Mouse (Mus musculus): ENCODE data around the gene Apeh. TPM values are rescaled to one million over a fixed set of nuclear protein-coding genes. Genes with fewer than 3 reads are reported as not detected.

Gene Apeh
- polyA plus RNA-seq (2015; fragmentation: Illumina TruSeq; extraction: RNeasy Lipid Tissue Mini Kit (QIAGEN cat#74804); ENCODE audit: insufficient read depth, low replicate concordance): 85.9 TPM

DNA sequence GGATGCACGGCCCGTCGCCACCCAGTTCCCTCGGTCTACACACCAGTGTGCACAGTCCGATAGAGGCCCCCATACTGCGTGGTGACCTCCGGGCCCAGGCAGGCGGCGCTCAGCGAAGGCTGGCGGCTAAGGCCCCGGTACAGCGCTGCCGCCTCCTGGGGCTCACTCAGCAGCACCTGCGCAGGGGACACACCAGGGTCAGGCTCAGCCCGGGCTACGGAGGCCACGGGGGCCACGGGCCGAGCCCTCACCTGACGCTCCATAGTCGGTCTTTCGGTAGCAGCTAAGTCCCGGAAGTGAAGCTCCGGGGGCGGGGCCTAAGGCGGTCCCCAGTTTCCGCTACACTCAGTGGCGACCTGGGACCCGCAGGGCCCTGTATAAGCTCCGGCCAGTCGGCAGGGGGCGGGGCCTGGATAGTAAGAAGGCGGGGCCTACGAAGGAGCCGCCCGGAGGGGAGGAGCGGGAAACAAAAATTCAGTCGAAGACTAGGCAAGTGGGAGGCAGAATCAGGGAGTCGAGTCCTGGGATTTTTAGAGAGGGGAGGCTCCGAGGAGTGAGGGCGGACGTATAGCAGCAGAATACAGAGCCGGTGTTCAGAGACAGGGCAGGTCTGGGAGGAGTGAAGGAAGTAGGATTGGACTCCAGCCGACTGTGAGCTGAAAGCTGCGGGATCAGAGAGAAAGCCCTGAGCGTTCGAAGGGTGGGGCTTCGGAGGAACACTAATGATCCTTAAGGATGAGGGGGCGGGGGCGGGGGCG, at the start of gene Apeh:
Gene Apeh, minus strand, starts transcription at position 423 of the 758 bp plus-strand sequence.

DNA sequence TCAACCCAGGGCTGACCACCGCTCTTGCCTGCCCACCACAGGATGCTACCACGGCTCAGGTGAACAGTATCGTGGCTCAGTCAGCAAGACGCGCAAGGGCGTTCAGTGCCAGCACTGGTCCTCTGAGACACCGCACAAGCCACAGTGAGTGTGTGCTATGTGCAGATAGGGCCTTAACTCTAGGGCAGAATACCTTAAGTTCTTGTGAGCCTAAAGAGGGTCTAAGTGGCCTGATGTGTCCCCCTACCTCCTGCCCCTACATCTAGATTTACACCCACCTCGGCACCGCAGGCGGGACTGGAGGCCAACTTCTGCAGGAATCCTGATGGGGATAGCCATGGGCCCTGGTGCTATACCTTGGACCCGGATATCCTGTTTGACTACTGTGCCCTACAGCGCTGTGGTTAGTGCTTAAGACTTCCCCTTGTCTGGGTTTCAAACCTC, 11.4 kb downstream of the Apeh start, which contains the start of gene Rnf123:
Gene Rnf123, minus strand, starts transcription at position 359 of the 444 bp plus-strand sequence.

DNA sequence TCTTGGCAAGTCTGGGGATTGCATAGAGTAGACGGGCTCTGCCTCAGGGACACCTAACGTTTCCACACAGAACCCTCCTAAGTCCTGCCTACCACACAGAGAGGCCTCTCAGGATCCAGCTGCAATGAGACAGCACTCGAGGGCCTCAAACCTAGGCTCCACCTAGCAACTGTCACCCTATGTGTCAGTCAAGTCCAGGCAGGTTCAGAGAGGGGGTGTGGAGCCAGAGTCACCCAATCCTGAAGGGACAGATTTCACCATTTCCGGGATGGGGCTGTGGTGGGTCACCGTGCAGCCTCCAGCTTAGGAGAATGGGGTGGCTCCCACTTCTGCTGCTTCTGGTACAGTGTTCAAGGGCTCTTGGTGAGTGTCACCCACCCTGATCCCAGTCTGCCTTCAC, 14.2 kb downstream of the Apeh start, which contains the start of gene Mst1:
Gene Mst1, plus strand, starts transcription at position 269 of the 400 bp plus-strand sequence.

DNA sequence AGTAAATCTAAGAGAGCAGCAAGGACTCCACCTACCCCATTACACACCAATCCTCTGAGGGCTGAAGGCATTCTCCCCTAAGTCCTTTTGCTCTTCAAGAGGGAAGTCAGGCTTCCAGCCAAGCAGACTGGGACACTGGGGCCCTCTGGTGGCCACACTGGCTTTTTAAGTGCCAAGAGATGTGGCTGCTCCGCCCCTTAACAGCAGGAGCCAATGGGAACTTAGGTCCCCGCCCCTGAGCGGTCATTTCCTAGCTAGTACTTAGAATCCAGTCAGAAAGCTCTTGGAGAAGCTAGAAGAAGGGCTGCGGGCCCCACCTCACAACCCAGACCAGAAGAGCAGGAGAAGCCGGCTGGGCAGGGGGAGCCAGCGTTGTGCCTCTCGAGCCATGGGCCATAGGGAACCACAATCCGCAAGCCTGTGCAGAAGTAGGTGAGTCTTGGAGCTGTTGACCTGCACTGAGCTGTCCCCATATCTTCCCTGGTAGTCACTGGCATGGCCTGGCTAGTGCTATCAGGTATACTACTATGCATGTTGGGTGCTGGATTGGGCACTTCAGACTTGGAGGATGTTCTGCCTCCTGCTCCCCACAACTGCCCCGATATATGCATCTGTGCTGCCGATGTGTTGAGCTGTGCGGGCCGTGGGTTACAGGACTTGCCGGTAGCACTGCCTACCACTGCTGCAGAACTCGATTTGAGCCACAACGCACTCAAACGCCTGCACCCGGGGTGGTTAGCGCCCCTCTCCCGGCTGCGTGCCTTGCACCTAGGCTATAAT, 41.3 kb downstream of the Apeh start, which contains the start of gene Amigo3:
Gene Amigo3, plus strand, starts transcription at position 275 of the 780 bp plus-strand sequence.

DNA sequence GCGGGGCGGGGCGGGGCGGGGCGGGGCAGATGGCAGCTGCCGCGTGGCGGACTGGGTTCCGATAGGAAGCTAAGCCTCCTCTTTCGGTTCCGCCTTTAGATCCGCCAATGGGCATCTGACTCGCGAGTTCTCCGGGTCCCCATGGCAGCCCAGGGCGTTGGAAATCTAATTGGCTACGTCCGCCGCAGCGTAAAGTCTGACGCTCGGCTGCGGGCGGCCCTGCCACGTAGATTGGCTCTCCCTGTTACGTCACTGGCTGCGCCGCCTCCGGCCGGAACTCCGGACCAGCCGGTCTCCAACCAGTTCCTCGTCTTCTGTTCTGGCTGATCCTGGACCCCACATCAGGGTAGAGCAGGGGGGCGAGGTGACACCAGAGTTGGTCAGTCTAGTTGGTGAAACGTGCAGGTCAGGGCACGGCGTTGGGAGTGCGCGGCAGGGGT, 45.4 kb downstream of the Apeh start, which contains the start of gene Gmppb:
Gene Gmppb, plus strand, starts transcription at position 227 of the 440 bp plus-strand sequence.

Other genes with a start within 250 kb of the Apeh start
- gene Rbm6, start 221.4 kb downstream of the Apeh start, polyA plus RNA-seq (2015; fragmentation: Illumina TruSeq; extraction: RNeasy Lipid Tissue Mini Kit (QIAGEN cat#74804); ENCODE audit: insufficient read depth, low replicate concordance): 155 TPM
- gene Mon1a, start 206.5 kb downstream of the Apeh start, polyA plus RNA-seq (2015; fragmentation: Illumina TruSeq; extraction: RNeasy Lipid Tissue Mini Kit (QIAGEN cat#74804); ENCODE audit: insufficient read depth, low replicate concordance): 3.9 TPM
- gene Mst1r, start 187.7 kb downstream of the Apeh start, polyA plus RNA-seq (2015; fragmentation: Illumina TruSeq; extraction: RNeasy Lipid Tissue Mini Kit (QIAGEN cat#74804); ENCODE audit: insufficient read depth, low replicate concordance): 0.36 TPM
- gene Actl11, start 166.1 kb downstream of the Apeh start, polyA plus RNA-seq (2015; fragmentation: Illumina TruSeq; extraction: RNeasy Lipid Tissue Mini Kit (QIAGEN cat#74804); ENCODE audit: insufficient read depth, low replicate concordance): not detected
- not detected for gene Camkv, start 158.9 kb downstream of the Apeh start, polyA plus RNA-seq (2015; fragmentation: Illumina TruSeq; extraction: RNeasy Lipid Tissue Mini Kit (QIAGEN cat#74804); ENCODE audit: insufficient read depth, low replicate concordance)
- 4.5 TPM for gene Traip, start 144.5 kb downstream of the Apeh start, polyA plus RNA-seq (2015; fragmentation: Illumina TruSeq; extraction: RNeasy Lipid Tissue Mini Kit (QIAGEN cat#74804); ENCODE audit: insufficient read depth, low replicate concordance)
- gene Uba7, start 119.1 kb downstream of the Apeh start, polyA plus RNA-seq (2015; fragmentation: Illumina TruSeq; extraction: RNeasy Lipid Tissue Mini Kit (QIAGEN cat#74804); ENCODE audit: insufficient read depth, low replicate concordance): 103 TPM
- 0.26 TPM for gene Gm20661, start 111.5 kb downstream of the Apeh start, polyA plus RNA-seq (2015; fragmentation: Illumina TruSeq; extraction: RNeasy Lipid Tissue Mini Kit (QIAGEN cat#74804); ENCODE audit: insufficient read depth, low replicate concordance)
- gene Inka1, start 108.7 kb downstream of the Apeh start, polyA plus RNA-seq (2015; fragmentation: Illumina TruSeq; extraction: RNeasy Lipid Tissue Mini Kit (QIAGEN cat#74804); ENCODE audit: insufficient read depth, low replicate concordance): 3.9 TPM
- gene Cdhr4, start 102.1 kb downstream of the Apeh start, polyA plus RNA-seq (2015; fragmentation: Illumina TruSeq; extraction: RNeasy Lipid Tissue Mini Kit (QIAGEN cat#74804); ENCODE audit: insufficient read depth, low replicate concordance): 1.5 TPM
- 1.9 TPM for gene Gm20662, start 98.3 kb downstream of the Apeh start, polyA plus RNA-seq (2015; fragmentation: Illumina TruSeq; extraction: RNeasy Lipid Tissue Mini Kit (QIAGEN cat#74804); ENCODE audit: insufficient read depth, low replicate concordance)
- gene Ip6k1, start 92.1 kb downstream of the Apeh start, polyA plus RNA-seq (2015; fragmentation: Illumina TruSeq; extraction: RNeasy Lipid Tissue Mini Kit (QIAGEN cat#74804); ENCODE audit: insufficient read depth, low replicate concordance): 83.7 TPM
- gene Gmppb, start 45.4 kb downstream of the Apeh start, polyA plus RNA-seq (2015; fragmentation: Illumina TruSeq; extraction: RNeasy Lipid Tissue Mini Kit (QIAGEN cat#74804); ENCODE audit: insufficient read depth, low replicate concordance): 11.7 TPM
- gene Amigo3, start 41.4 kb downstream of the Apeh start, polyA plus RNA-seq (2015; fragmentation: Illumina TruSeq; extraction: RNeasy Lipid Tissue Mini Kit (QIAGEN cat#74804); ENCODE audit: insufficient read depth, low replicate concordance): 0.69 TPM
- 0.37 TPM for gene Mst1, start 14.2 kb downstream of the Apeh start, polyA plus RNA-seq (2015; fragmentation: Illumina TruSeq; extraction: RNeasy Lipid Tissue Mini Kit (QIAGEN cat#74804); ENCODE audit: insufficient read depth, low replicate concordance)
- gene Rnf123, start 11.3 kb downstream of the Apeh start, polyA plus RNA-seq (2015; fragmentation: Illumina TruSeq; extraction: RNeasy Lipid Tissue Mini Kit (QIAGEN cat#74804); ENCODE audit: insufficient read depth, low replicate concordance): 69.4 TPM
- gene Bsn, start 95.8 kb upstream of the Apeh start, polyA plus RNA-seq (2015; fragmentation: Illumina TruSeq; extraction: RNeasy Lipid Tissue Mini Kit (QIAGEN cat#74804); ENCODE audit: insufficient read depth, low replicate concordance): 0.25 TPM
- gene Dag1, start 169.4 kb upstream of the Apeh start, polyA plus RNA-seq (2015; fragmentation: Illumina TruSeq; extraction: RNeasy Lipid Tissue Mini Kit (QIAGEN cat#74804); ENCODE audit: insufficient read depth, low replicate concordance): 19.5 TPM
- gene Nicn1, start 195.8 kb upstream of the Apeh start, polyA plus RNA-seq (2015; fragmentation: Illumina TruSeq; extraction: RNeasy Lipid Tissue Mini Kit (QIAGEN cat#74804); ENCODE audit: insufficient read depth, low replicate concordance): 10.3 TPM
- 7.1 TPM for gene Amt, start 202.2 kb upstream of the Apeh start, polyA plus RNA-seq (2015; fragmentation: Illumina TruSeq; extraction: RNeasy Lipid Tissue Mini Kit (QIAGEN cat#74804); ENCODE audit: insufficient read depth, low replicate concordance)
- 589 TPM for gene Rhoa, start 211.5 kb upstream of the Apeh start, polyA plus RNA-seq (2015; fragmentation: Illumina TruSeq; extraction: RNeasy Lipid Tissue Mini Kit (QIAGEN cat#74804); ENCODE audit: insufficient read depth, low replicate concordance)
- 28.2 TPM for gene Tcta, start 211.6 kb upstream of the Apeh start, polyA plus RNA-seq (2015; fragmentation: Illumina TruSeq; extraction: RNeasy Lipid Tissue Mini Kit (QIAGEN cat#74804); ENCODE audit: insufficient read depth, low replicate concordance)
- 346 TPM for gene Gpx1, start 244.3 kb upstream of the Apeh start, polyA plus RNA-seq (2015; fragmentation: Illumina TruSeq; extraction: RNeasy Lipid Tissue Mini Kit (QIAGEN cat#74804); ENCODE audit: insufficient read depth, low replicate concordance)